Mouse (Mus musculus): ENCODE data around the gene Slc6a6. TPM values are rescaled to one million over a fixed set of nuclear protein-coding genes. Genes with fewer than 3 reads are reported as not detected.
A peak's percentile ranks its signal among the peaks of the same experiment; 100 is the strongest.

The Slc6a6 gene
- total RNA-seq, 2 experiments from 2014 or later = 101 to 102 TPM

- DNase-seq = no peak
- intact Hi-C loops (cut with DNase I) = no loop called here
These were observed 34.8 kb downstream of the Slc6a6 start for GRCm38 (mm10) chr6:91718603-91719002.

GRCm38 (mm10) chr6:91719042-91719747 lies 35.3 kb downstream of the Slc6a6 start:
- DNase-seq = no peak
- intact Hi-C loops (cut with DNase I) = no loop called here

GRCm38 (mm10) chr6:91719865-91720533 lies 36.1 kb downstream of the Slc6a6 start:
- intact Hi-C loops (cut with DNase I) = loop anchor here (2.0 kb wide), 1 partner anchor 17 kb away; no protein-coding TSS in a partner anchor
- DNase-seq = no peak

GRCm38 (mm10) chr6:91720588-91721214 lies 36.8 kb downstream of the Slc6a6 start:
- intact Hi-C loops (cut with DNase I) = loop anchor here (2.0 kb wide), 1 partner anchor 16 kb away; no protein-coding TSS in a partner anchor
- no peak for DNase-seq

- intact Hi-C loops (cut with DNase I) = loop anchor here (2.0 kb wide), 1 partner anchor 16 kb away; no protein-coding TSS in a partner anchor
- peak; percentile 58 to 60 for DNase-seq
These were observed 37.4 kb downstream of the Slc6a6 start for GRCm38 (mm10) chr6:91721215-91721701.

- intact Hi-C loops (cut with DNase I) = no loop called here
- peak; percentile 48 to 56 for DNase-seq
These were observed 43.5 kb downstream of the Slc6a6 start for GRCm38 (mm10) chr6:91727361-91727760.

- DNase-seq = peak in 1 of 2 experiments; percentile 46
- intact Hi-C loops (cut with DNase I) = no loop called here
These were observed 45.2 kb downstream of the Slc6a6 start for GRCm38 (mm10) chr6:91728939-91729619.

GRCm38 (mm10) chr6:91729677-91730127 lies 45.8 kb downstream of the Slc6a6 start:
- peak; percentile 86 to 87 for DNase-seq
- intact Hi-C loops (cut with DNase I) = loop anchor here (2.0 kb wide), 1 partner anchor 45 kb away; the partner anchor contains the start of gene Slc6a6

GRCm38 (mm10) chr6:91732138-91732537 lies 48.3 kb downstream of the Slc6a6 start:
- intact Hi-C loops (cut with DNase I) = no loop called here

GRCm38 (mm10) chr6:91736471-91736870 lies 52.6 kb downstream of the Slc6a6 start:
- DNase-seq = peak; percentile 65 to 71
- intact Hi-C loops (cut with DNase I) = loop anchor here (2.0 kb wide), 1 partner anchor 16 kb away; no protein-coding TSS in a partner anchor

More at GRCm38 (mm10) chr6:91732138-91732537, 48.3 kb downstream of the Slc6a6 start:
- DNase-seq = no peak

GRCm38 (mm10) chr6:91737451-91737850 lies 53.6 kb downstream of the Slc6a6 start:
- intact Hi-C loops (cut with DNase I) = loop anchor here (2.0 kb wide), 1 partner anchor 17 kb away; no protein-coding TSS in a partner anchor

GRCm38 (mm10) chr6:91738058-91738457 lies 54.2 kb downstream of the Slc6a6 start:
- DNase-seq = peak; percentile 40 to 50

More at GRCm38 (mm10) chr6:91737451-91737850, 53.6 kb downstream of the Slc6a6 start:
- DNase-seq = no peak

GRCm38 (mm10) chr6:91741046-91741445 lies 57.2 kb downstream of the Slc6a6 start:
- DNase-seq = peak; percentile 77 to 79
- intact Hi-C loops (cut with DNase I) = loop anchor here (1.0 to 2.0 kb wide), 3 partner anchors 56 to 214 kb away; partner anchors contain the start of gene Slc6a6

More at GRCm38 (mm10) chr6:91738058-91738457, 54.2 kb downstream of the Slc6a6 start:
- intact Hi-C loops (cut with DNase I) = no loop called here

- intact Hi-C loops (cut with DNase I) = no loop called here
These were observed 58.6 kb downstream of the Slc6a6 start for GRCm38 (mm10) chr6:91742466-91742865.

GRCm38 (mm10) chr6:91742995-91743394 lies 59.1 kb downstream of the Slc6a6 start:
- intact Hi-C loops (cut with DNase I) = no loop called here
- no peak for DNase-seq

More at GRCm38 (mm10) chr6:91742466-91742865, 58.6 kb downstream of the Slc6a6 start:
- no peak for DNase-seq

GRCm38 (mm10) chr6:91743886-91744285 lies 60.0 kb downstream of the Slc6a6 start:
- intact Hi-C loops (cut with DNase I) = no loop called here
- no peak for DNase-seq

- no peak for DNase-seq
These were observed 61.4 kb downstream of the Slc6a6 start for GRCm38 (mm10) chr6:91745246-91745645.

GRCm38 (mm10) chr6:91745947-91746582 lies 62.2 kb downstream of the Slc6a6 start:
- intact Hi-C loops (cut with DNase I) = no loop called here
- no peak for DNase-seq

More at GRCm38 (mm10) chr6:91745246-91745645, 61.4 kb downstream of the Slc6a6 start:
- intact Hi-C loops (cut with DNase I) = no loop called here

- no peak for DNase-seq
- intact Hi-C loops (cut with DNase I) = no loop called here
These were observed 62.9 kb downstream of the Slc6a6 start for GRCm38 (mm10) chr6:91746776-91747175.
